Mouse (Mus musculus) MEL (cell line): ENCODE measurements around the gene Nicn1.

Experiments used
- BHLHE40 ChIP-seq: IDR thresholded peaks from 2 replicates; pipeline ENCODE4 v1.6.1; 2012; ENCODE audit warnings: low read depth, mild to moderate bottlenecking, inconsistent platforms, low read length, improper control_type of control experiment, borderline replicate concordance
- CTCF ChIP-seq, 3 experiments: IDR thresholded peaks in 2 of 3; conservative IDR thresholded peaks in 1 of 3; 2 replicates each; pipeline ENCODE4 v1.5.1; 2011 to 2012; ENCODE audit warnings: low read length in 3 of 3, low read depth in 2 of 3, mild to moderate bottlenecking in 2 of 3, improper control_type of control experiment in 1 of 3, inconsistent platforms in 1 of 3, mixed read lengths in 1 of 3, moderate library complexity in 1 of 3; ENCODE audit not compliant: control insufficient read depth in 1 of 3, insufficient read depth in 1 of 3, poor library complexity in 1 of 3, severe bottlenecking in 1 of 3
- HCFC1 ChIP-seq: IDR thresholded peaks from 2 replicates; pipeline ENCODE4 v1.6.1; 2012; ENCODE audit warnings: low read depth, mild to moderate bottlenecking, inconsistent platforms, low read length, improper control_type of control experiment, moderate library complexity
- POLR2A ChIP-seq, 2 experiments: IDR thresholded peaks; 2 replicates each; pipeline ENCODE4 v1.6.1; 2011 to 2012; ENCODE audit warnings: low read length in 2 of 2, mild to moderate bottlenecking in 2 of 2, control low read depth in 1 of 2, improper control_type of control experiment in 1 of 2, low read depth in 1 of 2, moderate library complexity in 1 of 2; ENCODE audit not compliant: control insufficient read depth in 1 of 2, insufficient read depth in 1 of 2, poor library complexity in 1 of 2
- ZNF384 ChIP-seq: IDR thresholded peaks from 2 replicates; pipeline ENCODE4 v1.6.1; 2012; ENCODE audit warnings: low read depth, mild to moderate bottlenecking, inconsistent platforms, low read length, improper control_type of control experiment

DNA sequence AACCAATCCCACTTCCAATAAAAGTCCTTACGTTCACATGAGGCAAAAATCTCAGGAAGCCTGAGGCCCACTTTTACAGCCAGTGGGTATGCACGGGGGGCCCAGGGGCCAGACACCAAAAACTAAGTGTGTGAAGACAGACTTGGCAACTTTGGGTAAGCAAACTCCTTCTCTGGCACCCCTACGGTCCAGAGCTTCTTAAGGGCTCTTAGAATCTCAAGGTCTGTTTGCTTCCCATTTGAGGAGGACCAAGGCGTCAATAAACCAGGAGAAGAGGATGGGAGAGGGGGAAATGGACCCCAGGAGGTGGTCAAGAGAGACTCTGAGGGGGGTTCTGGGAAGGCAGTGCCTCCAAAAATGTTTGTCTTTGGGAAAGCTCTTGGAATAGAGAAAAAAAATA is 16.7 kb upstream of the Nicn1 start:
- TF ChIP-seq CTCF (IDR thresholded peaks at IDR 0.05 in 2 of 3, conservative IDR thresholded peaks at IDR 0.05 in 1 of 3; ENCODE audit: control insufficient read depth in 1 of 3, insufficient read depth in 1 of 3, low read depth in 2 of 3, low read length in 3 of 3, poor library complexity in 1 of 3, severe bottlenecking in 1 of 3) (no peak), HCFC1 (no peak), ZNF384 (no peak), POLR2A (IDR thresholded peaks at IDR 0.05; ENCODE audit: control insufficient read depth in 1 of 2, insufficient read depth in 1 of 2, low read depth in 1 of 2, low read length in 2 of 2, poor library complexity in 1 of 2) (no peak), BHLHE40 (no peak)
